Mouse (Mus musculus): ENCODE results near the gene Tmem253. TPM values are rescaled to one million over a fixed set of nuclear protein-coding genes. Genes with fewer than 3 reads are reported as not detected.

The Tmem253 gene
- 3.0 and 7.6 TPM in 2 replicates for polyA plus RNA-seq (2012; ENCODE audit: insufficient read depth, insufficient read length, missing spikeins)

- Histone ChIP-seq H3K4me3 (ENCODE audit: insufficient read depth, low read depth, low read length) (peak within 1 kb of the TSS; percentile 70), H3K4me1 (ENCODE audit: control insufficient read depth, insufficient read depth, insufficient read length, low read length) (peaks cover 14% of the 10 kb centered on the region; the same call in 1 of the 2 replicates), H3K27ac (replicated peaks; ENCODE audit: low read depth, low read length) (peak within 1 kb of the TSS; percentile 90)
Observed at GRCm38 (mm10) chr14:52015445-52016100, at the start of gene Tmem253. Gene Tmem253 (plus strand): TSS chr14:52015658.

GRCm38 (mm10) chr14:51967400-51967799 is 48.1 kb upstream of the Tmem253 start:
- Histone ChIP-seq H3K4me1 (ENCODE audit: control insufficient read depth, insufficient read depth, insufficient read length, low read length) (no peaks in the 10 kb centered on the region), H3K4me3 (ENCODE audit: insufficient read depth, low read depth, low read length) (no peak overlapping the region), H3K27ac (replicated peaks; ENCODE audit: low read depth, low read length) (no peak overlapping the region)

GRCm38 (mm10) chr14:51979252-51979651 is 36.2 kb upstream of the Tmem253 start:
- H3K4me3 ChIP-seq (ENCODE audit: insufficient read depth, low read depth, low read length): no peak overlapping the region
- H3K4me1 ChIP-seq (ENCODE audit: control insufficient read depth, insufficient read depth, insufficient read length, low read length): no peaks in the 10 kb centered on the region
- no peak overlapping the region for H3K27ac ChIP-seq (replicated peaks; ENCODE audit: low read depth, low read length)

- Histone ChIP-seq H3K4me3 (ENCODE audit: insufficient read depth, low read depth, low read length) (no peak overlapping the region), H3K27ac (replicated peaks; ENCODE audit: low read depth, low read length) (no peak overlapping the region), H3K4me1 (ENCODE audit: control insufficient read depth, insufficient read depth, insufficient read length, low read length) (peaks cover 2% of the 10 kb centered on the region; the same call in 1 of the 2 replicates)
Observed at GRCm38 (mm10) chr14:51983251-51983650, 32.2 kb upstream of the Tmem253 start.

- Histone ChIP-seq H3K27ac (replicated peaks; ENCODE audit: low read depth, low read length) (no peak overlapping the region), H3K4me1 (ENCODE audit: control insufficient read depth, insufficient read depth, insufficient read length, low read length) (peaks cover 2% of the 10 kb centered on the region; the same call in 1 of the 2 replicates)
Observed at GRCm38 (mm10) chr14:51983855-51984246, 31.6 kb upstream of the Tmem253 start.

GRCm38 (mm10) chr14:51984247-51985231 is 30.9 kb upstream of the Tmem253 start, which contains the start of gene Arhgef40:
Gene Arhgef40 (plus strand): TSS chr14:51984719.
- Histone ChIP-seq H3K27ac (replicated peaks; ENCODE audit: low read depth, low read length) (peak within 1 kb of the TSS; percentile 83), H3K4me1 (ENCODE audit: control insufficient read depth, insufficient read depth, insufficient read length, low read length) (peaks cover 2% of the 10 kb centered on the region; the same call in 1 of the 2 replicates), H3K4me3 (ENCODE audit: insufficient read depth, low read depth, low read length) (peak within 1 kb of the TSS; percentile 85)

More at GRCm38 (mm10) chr14:51983855-51984246, 31.6 kb upstream of the Tmem253 start:
- H3K4me3 ChIP-seq (ENCODE audit: insufficient read depth, low read depth, low read length): no peak overlapping the region

GRCm38 (mm10) chr14:51985301-51986152 is 29.9 kb upstream of the Tmem253 start:
- H3K27ac ChIP-seq (replicated peaks; ENCODE audit: low read depth, low read length): peak overlapping the region; percentile 83
- peaks cover 2% of the 10 kb centered on the region; the same call in 1 of the 2 replicates for H3K4me1 ChIP-seq (ENCODE audit: control insufficient read depth, insufficient read depth, insufficient read length, low read length)
- H3K4me3 ChIP-seq (ENCODE audit: insufficient read depth, low read depth, low read length): peak overlapping the region; percentile 85

- Histone ChIP-seq H3K4me1 (ENCODE audit: control insufficient read depth, insufficient read depth, insufficient read length, low read length) (peaks cover 2% of the 10 kb centered on the region; the same call in 1 of the 2 replicates), H3K27ac (replicated peaks; ENCODE audit: low read depth, low read length) (peak overlapping the region; percentile 83; the same call in 1 of the 2 replicates), H3K4me3 (ENCODE audit: insufficient read depth, low read depth, low read length) (peak overlapping the region; percentile 85)
Observed at GRCm38 (mm10) chr14:51986153-51986505, 29.3 kb upstream of the Tmem253 start.

GRCm38 (mm10) chr14:51987177-51987576 is 28.3 kb upstream of the Tmem253 start:
- Histone ChIP-seq H3K4me3 (ENCODE audit: insufficient read depth, low read depth, low read length) (no peak overlapping the region), H3K4me1 (ENCODE audit: control insufficient read depth, insufficient read depth, insufficient read length, low read length) (peaks cover 2% of the 10 kb centered on the region; the same call in 1 of the 2 replicates), H3K27ac (replicated peaks; ENCODE audit: low read depth, low read length) (no peak overlapping the region)

- Histone ChIP-seq H3K4me3 (ENCODE audit: insufficient read depth, low read depth, low read length) (no peak overlapping the region), H3K27ac (replicated peaks; ENCODE audit: low read depth, low read length) (no peak overlapping the region), H3K4me1 (ENCODE audit: control insufficient read depth, insufficient read depth, insufficient read length, low read length) (peaks cover 2% of the 10 kb centered on the region; the same call in 1 of the 2 replicates)
Observed at GRCm38 (mm10) chr14:51988731-51989130, 26.7 kb upstream of the Tmem253 start.

GRCm38 (mm10) chr14:51989461-51989970 is 25.9 kb upstream of the Tmem253 start:
- peaks cover 2% of the 10 kb centered on the region; the same call in 1 of the 2 replicates for H3K4me1 ChIP-seq (ENCODE audit: control insufficient read depth, insufficient read depth, insufficient read length, low read length)

GRCm38 (mm10) chr14:51994453-51994852 is 21.0 kb upstream of the Tmem253 start:
- no peak overlapping the region for H3K27ac ChIP-seq (replicated peaks; ENCODE audit: low read depth, low read length)

More at GRCm38 (mm10) chr14:51989461-51989970, 25.9 kb upstream of the Tmem253 start:
- Histone ChIP-seq H3K4me3 (ENCODE audit: insufficient read depth, low read depth, low read length) (no peak overlapping the region), H3K27ac (replicated peaks; ENCODE audit: low read depth, low read length) (no peak overlapping the region)

GRCm38 (mm10) chr14:51995219-51995871 is 20.1 kb upstream of the Tmem253 start:
- Histone ChIP-seq H3K27ac (replicated peaks; ENCODE audit: low read depth, low read length) (no peak overlapping the region), H3K4me3 (ENCODE audit: insufficient read depth, low read depth, low read length) (no peak overlapping the region), H3K4me1 (ENCODE audit: control insufficient read depth, insufficient read depth, insufficient read length, low read length) (no peaks in the 10 kb centered on the region)

More at GRCm38 (mm10) chr14:51994453-51994852, 21.0 kb upstream of the Tmem253 start:
- no peaks in the 10 kb centered on the region for H3K4me1 ChIP-seq (ENCODE audit: control insufficient read depth, insufficient read depth, insufficient read length, low read length)
- H3K4me3 ChIP-seq (ENCODE audit: insufficient read depth, low read depth, low read length): no peak overlapping the region

Measured in brown adipose tissue, adult 24 weeks (tissue).